Mouse (Mus musculus) neural tube, embryonic 14.5 days (tissue): ENCODE results near the gene Scn5a. TPM values are rescaled to one million over a fixed set of nuclear protein-coding genes. Genes with fewer than 3 reads are reported as not detected.

Experiments used
- ATAC-seq: fragments of 200-750 bp; cut with Nextera tagmentation; 2 replicates; pipeline ENCODE4 v1.8.0; 2017; ENCODE audit warnings: low read depth, mild to moderate bottlenecking, moderate TSS enrichment, moderate library complexity
- H3K27ac ChIP-seq: fragments of 300-500 bp; sonication (generic); 2 replicates; pipeline ENCODE4 v1.5.1; 2014; ENCODE audit warnings: low read depth, mild to moderate bottlenecking, control low read depth, low read length, moderate library complexity, mixed read lengths
- H3K27me3 ChIP-seq: fragments of 300-500 bp; sonication (generic); 2 replicates; pipeline ENCODE4 v1.6.1; 2014; ENCODE audit warnings: low read length; ENCODE audit not compliant: control insufficient read depth, insufficient read depth
- H3K36me3 ChIP-seq: fragments of 300-500 bp; sonication (generic); 2 replicates; pipeline ENCODE4 v1.6.1; 2014; ENCODE audit warnings: low read length, mixed read lengths; ENCODE audit not compliant: control insufficient read depth, insufficient read depth
- H3K4me1 ChIP-seq: fragments of 300-500 bp; sonication (generic); 2 replicates; pipeline ENCODE4 v1.6.1; 2014; ENCODE audit warnings: low read length; ENCODE audit not compliant: control insufficient read depth, insufficient read depth
- H3K4me2 ChIP-seq: fragments of 300-500 bp; sonication (generic); 2 replicates; pipeline ENCODE4 v1.6.1; 2014; ENCODE audit warnings: mild to moderate bottlenecking, low read depth, low read length, control low read depth
- H3K4me3 ChIP-seq: fragments of 300-500 bp; sonication (generic); 2 replicates; pipeline ENCODE4 v1.5.1; 2014; ENCODE audit warnings: low read depth, low read length, control low read depth, mixed read lengths
- H3K9ac ChIP-seq: fragments of 300-500 bp; sonication (generic); replicated peaks from 2 replicates; pipeline ENCODE4 v1.6.1; 2014; ENCODE audit warnings: low read depth, mild to moderate bottlenecking, control low read depth, low read length, mixed read lengths
- H3K9me3 ChIP-seq: fragments of 300-500 bp; sonication (generic); 2 replicates; pipeline ENCODE4 v1.6.1; 2016; ENCODE audit warnings: low read length; ENCODE audit not compliant: control insufficient read depth
- WGBS: fragments of 180-500 bp; shearing (Covaris S2); extraction: QIAGEN DNeasy Blood & Tissue Kit; methylation state at CpG from one replicate; pipeline ENCODE4 v1.1.7; 2014; 5-methylcytosine and 5-hydroxymethylcytosine counted together
- polyA plus RNA-seq: library from polyadenylated mRNA; unstranded; fragments of >200 nt; fragmentation: Nextera tagmentation; extraction: Ambion mirVana; gene quantifications from 2 replicates; pipeline ENCODE4 v1.2.1, GENCODE M21; 2014

Gene Scn5a
- polyA plus RNA-seq, 1 experiment from 2014 or later, result 0.27 TPM

DNA sequence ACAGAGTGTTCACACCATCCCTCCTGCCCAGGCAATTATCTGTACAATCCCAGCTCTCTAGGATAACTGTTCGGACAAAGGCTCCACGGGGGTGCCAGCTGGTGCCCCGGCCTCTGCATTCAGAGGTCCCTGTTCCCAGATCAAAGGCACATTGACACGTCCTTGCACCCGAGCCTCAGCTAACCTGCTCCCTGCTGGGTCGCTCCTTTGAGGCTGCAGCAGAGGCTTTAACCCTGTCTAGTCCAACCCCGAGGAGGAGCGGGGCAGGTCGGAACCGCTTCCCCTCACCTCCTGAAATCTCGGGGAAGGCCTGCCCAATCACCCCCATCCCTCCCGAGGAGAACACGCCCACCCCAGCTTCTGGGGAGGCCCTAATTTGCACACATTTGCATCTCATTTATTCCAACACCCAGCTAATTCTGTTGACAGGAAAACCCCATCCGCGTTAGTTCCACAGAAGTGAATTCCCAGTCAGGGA lies 7.4 kb downstream of the Scn5a start:
- H3K27ac ChIP-seq, result no peak overlapping the region
- H3K9me3 ChIP-seq, result no peaks in the 10 kb centered on the region
- no peaks in the 10 kb centered on the region for H3K36me3 ChIP-seq
- H3K27me3 ChIP-seq, result peaks cover 81% of the 10 kb centered on the region
- H3K9ac ChIP-seq, result no peak overlapping the region; the same call in 1 of the 2 replicates
- no peak overlapping the region for H3K4me3 ChIP-seq
- ATAC-seq, result peak; percentile 50; the same call in 1 of the 2 replicates
- H3K4me2 ChIP-seq, result peak overlapping the region; percentile 37
- H3K4me1 ChIP-seq, result peaks cover 8% of the 10 kb centered on the region; the same call in 1 of the 2 replicates
- under 1% methylated on average over 15 of the region's 15 CpGs for WGBS

- H3K9ac ChIP-seq, result no peak overlapping the region
These were observed 8.2 kb downstream of the Scn5a start for GRCm38 (mm10) chr9:119570652-119571051.

DNA sequence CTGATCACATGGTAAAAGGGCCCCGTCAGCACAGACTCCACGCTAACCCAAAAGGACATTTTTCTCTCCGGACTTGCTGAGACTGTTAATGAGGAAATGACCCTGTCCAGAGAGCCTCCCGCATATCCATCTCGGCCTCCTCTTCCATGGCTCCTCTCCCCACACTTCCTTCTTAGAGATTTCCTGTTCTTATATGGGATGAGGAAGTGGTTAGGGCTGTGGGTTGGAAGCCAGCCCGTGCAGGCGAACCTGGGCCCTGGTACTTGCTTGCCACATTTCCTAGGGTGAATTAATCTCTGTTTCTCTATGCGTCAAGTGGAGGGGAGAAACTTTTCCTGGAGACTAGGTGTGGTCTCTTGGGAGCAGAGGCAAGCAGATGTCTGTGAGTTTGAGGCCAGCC lies 10.1 kb downstream of the Scn5a start:
- Histone ChIP-seq H3K4me2 (no peak overlapping the region), H3K4me1 (peaks cover 8% of the 10 kb centered on the region; the same call in 1 of the 2 replicates), H3K9me3 (no peaks in the 10 kb centered on the region), H3K9ac (no peak overlapping the region), H3K27me3 (peaks cover 65% of the 10 kb centered on the region), H3K36me3 (no peaks in the 10 kb centered on the region), H3K27ac (no peak overlapping the region), H3K4me3 (no peak overlapping the region)
- WGBS, result 77% methylated on average over 8 of the region's 8 CpGs
- ATAC-seq, result no peak

More at GRCm38 (mm10) chr9:119570652-119571051, 8.2 kb downstream of the Scn5a start:
- no peak for ATAC-seq
- Histone ChIP-seq H3K36me3 (no peaks in the 10 kb centered on the region), H3K27me3 (peaks cover 82% of the 10 kb centered on the region), H3K9me3 (no peaks in the 10 kb centered on the region), H3K4me2 (no peak overlapping the region), H3K27ac (no peak overlapping the region), H3K4me1 (peaks cover 8% of the 10 kb centered on the region; the same call in 1 of the 2 replicates), H3K4me3 (no peak overlapping the region)
- 13% methylated on average over 9 of the region's 9 CpGs for WGBS

- H3K27me3 ChIP-seq, result peaks cover 59% of the 10 kb centered on the region
- no peak overlapping the region for H3K4me2 ChIP-seq
- no peak overlapping the region for H3K9ac ChIP-seq
- H3K36me3 ChIP-seq, result no peaks in the 10 kb centered on the region
- no peak overlapping the region for H3K4me3 ChIP-seq
- no peak overlapping the region for H3K27ac ChIP-seq
- 74% methylated on average over 5 of the region's 5 CpGs for WGBS
- H3K4me1 ChIP-seq, result peaks cover 8% of the 10 kb centered on the region; the same call in 1 of the 2 replicates
- no peaks in the 10 kb centered on the region for H3K9me3 ChIP-seq
- no peak for ATAC-seq
These were observed 11.0 kb downstream of the Scn5a start for GRCm38 (mm10) chr9:119567800-119568199.

- Histone ChIP-seq H3K4me1 (peaks cover 4% of the 10 kb centered on the region; the same call in 1 of the 2 replicates), H3K27ac (no peak overlapping the region), H3K9me3 (no peaks in the 10 kb centered on the region), H3K27me3 (peaks cover 49% of the 10 kb centered on the region), H3K9ac (no peak overlapping the region), H3K4me3 (no peak overlapping the region), H3K4me2 (no peak overlapping the region), H3K36me3 (no peaks in the 10 kb centered on the region)
- no peak for ATAC-seq
- WGBS, result 6% methylated on average over 10 of the region's 10 CpGs
These were observed 12.6 kb downstream of the Scn5a start for GRCm38 (mm10) chr9:119566214-119566613.

GRCm38 (mm10) chr9:119564803-119565202 lies 14.0 kb downstream of the Scn5a start:
- Histone ChIP-seq H3K27ac (no peak overlapping the region), H3K27me3 (peaks cover 37% of the 10 kb centered on the region), H3K4me3 (no peak overlapping the region), H3K4me2 (no peak overlapping the region), H3K9me3 (no peaks in the 10 kb centered on the region), H3K36me3 (no peaks in the 10 kb centered on the region), H3K9ac (no peak overlapping the region), H3K4me1 (0 out of 2 replicates have a peak, but pooled peaks cover 3% of the 10 kb centered on the region)
- WGBS, result 67% methylated on average over 6 of the region's 6 CpGs
- no peak for ATAC-seq

DNA sequence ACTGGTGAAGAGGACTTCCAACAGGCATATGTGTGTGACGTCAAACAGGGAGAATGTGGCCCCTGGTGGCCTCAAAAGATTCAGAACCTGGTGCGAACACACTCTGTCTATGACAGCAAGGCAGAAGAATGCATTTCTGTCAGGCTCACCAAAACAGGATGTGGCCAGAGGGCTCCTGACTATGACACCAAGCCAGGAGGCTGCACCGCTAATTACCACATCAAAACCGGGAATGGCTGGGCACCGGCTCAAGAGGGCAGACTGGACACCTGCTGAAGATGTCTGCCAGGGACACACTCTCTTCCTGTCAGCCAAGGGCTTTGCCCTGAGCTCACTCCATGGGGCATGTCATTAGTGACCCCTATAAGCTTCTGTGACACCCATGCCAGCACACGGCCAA lies 15.2 kb downstream of the Scn5a start:
- 69% methylated on average over 6 of the region's 6 CpGs for WGBS
- no peaks in the 10 kb centered on the region for H3K36me3 ChIP-seq
- ATAC-seq, result no peak

DNA sequence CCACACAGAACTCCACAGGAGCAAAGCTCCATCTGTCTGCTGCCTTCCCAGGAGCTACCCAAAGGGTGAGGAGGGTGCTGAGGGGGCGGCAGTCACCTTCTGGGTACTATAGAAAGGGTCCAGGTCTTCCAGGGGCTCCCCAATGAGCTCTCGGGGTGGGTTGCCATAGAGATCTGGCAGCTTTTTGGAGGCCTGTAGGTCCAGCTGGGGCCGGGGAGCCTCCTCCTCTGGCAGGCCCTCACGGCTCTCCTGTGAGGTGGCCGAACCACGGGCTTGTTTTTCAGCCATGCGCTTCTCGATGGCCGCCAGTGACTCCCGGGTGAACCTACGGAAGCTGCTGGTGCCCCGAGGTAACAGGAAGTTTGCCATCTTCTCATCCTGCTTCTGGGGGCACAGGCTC lies 16.6 kb downstream of the Scn5a start:
- Histone ChIP-seq H3K4me3 (no peak overlapping the region), H3K4me1 (0 out of 2 replicates have a peak, but pooled peaks cover 3% of the 10 kb centered on the region), H3K9ac (no peak overlapping the region), H3K36me3 (no peaks in the 10 kb centered on the region), H3K27me3 (peaks cover 16% of the 10 kb centered on the region), H3K4me2 (no peak overlapping the region), H3K27ac (no peak overlapping the region), H3K9me3 (no peaks in the 10 kb centered on the region)
- WGBS, result 44% methylated on average over 12 of the region's 12 CpGs
- ATAC-seq, result no peak

More for the DNA sequence above, 15.2 kb downstream of the Scn5a start:
- H3K9ac ChIP-seq, result no peak overlapping the region
- 0 out of 2 replicates have a peak, but pooled peaks cover 3% of the 10 kb centered on the region for H3K4me1 ChIP-seq
- peaks cover 27% of the 10 kb centered on the region for H3K27me3 ChIP-seq
- no peaks in the 10 kb centered on the region for H3K9me3 ChIP-seq
- H3K4me2 ChIP-seq, result no peak overlapping the region
- no peak overlapping the region for H3K27ac ChIP-seq
- no peak overlapping the region for H3K4me3 ChIP-seq

DNA sequence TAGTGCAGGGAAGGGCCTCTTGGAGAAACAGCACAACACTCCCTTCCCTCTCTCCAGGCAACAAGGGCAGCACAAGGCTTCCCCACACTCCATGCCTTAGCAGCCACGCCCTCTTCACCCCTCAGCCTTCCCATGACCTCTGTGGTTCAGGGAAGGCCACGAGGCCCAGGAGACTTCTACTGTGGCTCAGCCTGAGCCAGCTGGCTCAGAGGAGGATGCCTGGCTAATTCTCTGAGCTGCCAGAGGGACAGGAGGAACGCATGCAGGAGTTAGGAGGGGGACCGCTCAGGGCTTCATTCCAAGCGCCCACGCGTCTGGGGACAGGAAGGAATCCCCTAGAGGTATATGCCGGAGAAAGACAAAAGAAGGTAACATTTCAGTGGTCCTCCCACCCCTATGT lies 17.1 kb downstream of the Scn5a start:
- H3K4me1 ChIP-seq, result 0 out of 2 replicates have a peak, but pooled peaks cover 3% of the 10 kb centered on the region
- 48% methylated on average over 8 of the region's 8 CpGs for WGBS
- no peaks in the 10 kb centered on the region for H3K9me3 ChIP-seq
- no peak overlapping the region for H3K4me3 ChIP-seq
- no peaks in the 10 kb centered on the region for H3K36me3 ChIP-seq
- H3K27ac ChIP-seq, result no peak overlapping the region
- no peak overlapping the region for H3K4me2 ChIP-seq
- peaks cover 11% of the 10 kb centered on the region for H3K27me3 ChIP-seq
- ATAC-seq, result no peak
- H3K9ac ChIP-seq, result 0 out of 2 replicates have a peak overlapping the region, but pooled peaks have one; percentile 4
